Mouse (Mus musculus) splenic B cell, adult 2 months (primary cell): ENCODE results near the gene Rtkn2.
"Not testable (repeated sequence)": the region's sequence is repeated elsewhere in the genome, so short reads cannot be mapped to it uniquely, and the experiment has no call there.

Source experiments
- DNase-seq: peaks from one replicate; pipeline ENCODE4 v3.0.0-alpha.2; 2011; ENCODE audit warnings: low read depth, low spot score
- H3K27me3 ChIP-seq: 2 replicates; pipeline ENCODE4 v1.6.1; 2012; ENCODE audit warnings: mild to moderate bottlenecking, low read length, moderate library complexity, mixed read lengths; ENCODE audit not compliant: control insufficient read depth, poor library complexity, insufficient read depth, severe bottlenecking
- H3K36me3 ChIP-seq: 2 replicates; pipeline ENCODE4 v1.6.1; 2012; ENCODE audit warnings: mild to moderate bottlenecking, low read length, moderate library complexity, mixed read lengths; ENCODE audit not compliant: control insufficient read depth, poor library complexity, insufficient read depth, severe bottlenecking

Gene Rtkn2

GRCm38 (mm10) chr10:68091011-68091410, 111.6 kb downstream of the Rtkn2 start:
- no peak for DNase-seq
- Histone ChIP-seq H3K27me3 (no peaks in the 10 kb centered on the region), H3K36me3 (peaks cover 6% of the 10 kb centered on the region; the same call in 1 of the 2 replicates)

GRCm38 (mm10) chr10:68091840-68092239, 112.5 kb downstream of the Rtkn2 start:
- no peak for DNase-seq
- no peaks in the 10 kb centered on the region for H3K27me3 ChIP-seq
- peaks cover 12% of the 10 kb centered on the region for H3K36me3 ChIP-seq

GRCm38 (mm10) chr10:68093496-68093895, 114.1 kb downstream of the Rtkn2 start:
- Histone ChIP-seq H3K27me3 (no peaks in the 10 kb centered on the region), H3K36me3 (peaks cover 23% of the 10 kb centered on the region)
- DNase-seq, result no peak

- DNase-seq, result no peak
- Histone ChIP-seq H3K36me3 (peaks cover 28% of the 10 kb centered on the region), H3K27me3 (no peaks in the 10 kb centered on the region)
These were observed 115.8 kb downstream of the Rtkn2 start for GRCm38 (mm10) chr10:68095136-68095535.

GRCm38 (mm10) chr10:68096395-68096794, 117.0 kb downstream of the Rtkn2 start:
- H3K36me3 ChIP-seq, result peaks cover 35% of the 10 kb centered on the region
- no peaks in the 10 kb centered on the region for H3K27me3 ChIP-seq
- DNase-seq, result no peak

GRCm38 (mm10) chr10:68097821-68098675, 118.7 kb downstream of the Rtkn2 start:
- Histone ChIP-seq H3K27me3 (no peaks in the 10 kb centered on the region), H3K36me3 (peaks cover 36% of the 10 kb centered on the region)
- DNase-seq, result no peak

- DNase-seq, H3K27me3 ChIP-seq: not testable (repeated sequence)
- H3K36me3 ChIP-seq, result peaks cover 33% of the 10 kb centered on the region
These were observed 120.4 kb downstream of the Rtkn2 start for GRCm38 (mm10) chr10:68099801-68100200.

GRCm38 (mm10) chr10:68100506-68100905, 121.1 kb downstream of the Rtkn2 start:
- DNase-seq, result no peak
- H3K27me3 ChIP-seq, result no peaks in the 10 kb centered on the region
- H3K36me3 ChIP-seq, result peaks cover 31% of the 10 kb centered on the region

GRCm38 (mm10) chr10:68101251-68101650, 121.9 kb downstream of the Rtkn2 start:
- DNase-seq, result no peak
- peaks cover 29% of the 10 kb centered on the region for H3K36me3 ChIP-seq
- H3K27me3 ChIP-seq, result no peaks in the 10 kb centered on the region

- DNase-seq, result no peak
- Histone ChIP-seq H3K27me3 (no peaks in the 10 kb centered on the region), H3K36me3 (peaks cover 19% of the 10 kb centered on the region)
These were observed 123.2 kb downstream of the Rtkn2 start for GRCm38 (mm10) chr10:68102566-68102965.

- peaks cover 13% of the 10 kb centered on the region for H3K36me3 ChIP-seq
- DNase-seq, result no peak
These were observed 123.9 kb downstream of the Rtkn2 start for GRCm38 (mm10) chr10:68103078-68103855.

GRCm38 (mm10) chr10:68103988-68104387, 124.6 kb downstream of the Rtkn2 start:
- Histone ChIP-seq H3K27me3 (no peaks in the 10 kb centered on the region), H3K36me3 (peaks cover 11% of the 10 kb centered on the region)
- DNase-seq, result no peak

More at GRCm38 (mm10) chr10:68103078-68103855, 123.9 kb downstream of the Rtkn2 start:
- no peaks in the 10 kb centered on the region for H3K27me3 ChIP-seq

GRCm38 (mm10) chr10:68104481-68104880, 125.1 kb downstream of the Rtkn2 start:
- peak; percentile 17 for DNase-seq
- H3K27me3 ChIP-seq, result no peaks in the 10 kb centered on the region
- H3K36me3 ChIP-seq, result peaks cover 13% of the 10 kb centered on the region

GRCm38 (mm10) chr10:68104881-68105781, 125.8 kb downstream of the Rtkn2 start:
- DNase-seq, result peak; percentile 65
- H3K36me3 ChIP-seq, result peaks cover 10% of the 10 kb centered on the region

More at GRCm38 (mm10) chr10:68104881-68105781, 125.8 kb downstream of the Rtkn2 start:
- H3K27me3 ChIP-seq, result no peaks in the 10 kb centered on the region; the same call in 1 of the 2 replicates
